Mouse (Mus musculus) forebrain, embryonic 16.5 days (tissue): ENCODE measurements around the gene Hax1. TPM values are rescaled to one million over a fixed set of nuclear protein-coding genes. Genes with fewer than 3 reads are reported as not detected.

Experiments used
- ATAC-seq: fragments of 200-750 bp; cut with Nextera tagmentation; 2 replicates; pipeline ENCODE4 v1.8.0; 2017; ENCODE audit warnings: mild to moderate bottlenecking, moderate library complexity
- H3K27ac ChIP-seq: fragments of 300-500 bp; sonication (generic); 2 replicates; pipeline ENCODE4 v1.5.1; 2014; ENCODE audit warnings: low read length, control low read depth
- H3K27me3 ChIP-seq: fragments of 300-500 bp; sonication (generic); replicated peaks from 2 replicates; pipeline ENCODE4 v1.6.1; 2014; ENCODE audit warnings: low read length; ENCODE audit not compliant: control insufficient read depth, insufficient read depth
- H3K36me3 ChIP-seq: fragments of 300-500 bp; sonication (generic); 2 replicates; pipeline ENCODE4 v1.6.1; 2014; ENCODE audit not compliant: control insufficient read depth, insufficient read depth
- H3K4me1 ChIP-seq: fragments of 300-500 bp; sonication (generic); replicated peaks from 2 replicates; pipeline ENCODE4 v1.6.1; 2014; ENCODE audit warnings: low read length; ENCODE audit not compliant: control insufficient read depth, insufficient read depth
- H3K4me2 ChIP-seq: fragments of 300-500 bp; sonication (generic); 2 replicates; pipeline ENCODE4 v1.6.1; 2014; ENCODE audit warnings: mild to moderate bottlenecking, low read length, control low read depth
- H3K4me3 ChIP-seq: fragments of 300-500 bp; sonication (generic); replicated peaks from 2 replicates; pipeline ENCODE4 v1.5.1; 2014; ENCODE audit warnings: mild to moderate bottlenecking, low read length, control low read depth
- H3K9ac ChIP-seq: fragments of 300-500 bp; sonication (generic); replicated peaks from 2 replicates; pipeline ENCODE4 v1.6.1; 2014; ENCODE audit warnings: low read depth, low read length, control low read depth
- H3K9me3 ChIP-seq: fragments of 300-500 bp; sonication (generic); 2 replicates; pipeline ENCODE4 v1.6.1; 2016; ENCODE audit warnings: low read length; ENCODE audit not compliant: control insufficient read depth
- WGBS: fragments of 180-500 bp; shearing (Covaris S2); extraction: QIAGEN DNeasy Blood & Tissue Kit; methylation state at CpG from one replicate; pipeline ENCODE4 v1.1.7; 2014; 5-methylcytosine and 5-hydroxymethylcytosine counted together
- polyA plus RNA-seq: library from polyadenylated mRNA; unstranded; fragments of >200 nt; fragmentation: Nextera tagmentation; extraction: Ambion mirVana; gene quantifications from 2 replicates; pipeline ENCODE4 v1.2.1, GENCODE M21; 2015

Hax1 gene
- polyA plus RNA-seq, 1 experiment from 2014 or later = 134 TPM

- Histone ChIP-seq H3K27me3 (no peaks in the 10 kb centered on the region), H3K9ac (peak overlapping the region; percentile 96), H3K27ac (peak overlapping the region; percentile 90), H3K9me3 (no peaks in the 10 kb centered on the region), H3K4me1 (peaks cover 47% of the 10 kb centered on the region), H3K36me3 (no peaks in the 10 kb centered on the region), H3K4me3 (peak overlapping the region; percentile 80), H3K4me2 (peak overlapping the region; percentile 93)
- WGBS = 33% methylated on average over 22 of the region's 22 CpGs
- ATAC-seq = 0 out of 2 replicates have a peak, but pooled peaks have one; percentile 18
Observed at GRCm38 (mm10) chr3:89963926-89964739, 34.4 kb downstream of the Hax1 start.

- peaks cover 49% of the 10 kb centered on the region for H3K4me1 ChIP-seq
- H3K27me3 ChIP-seq = no peaks in the 10 kb centered on the region
- peak; percentile 76 for ATAC-seq
- H3K9ac ChIP-seq = peak within 1 kb of the TSS; percentile 96
- no peaks in the 10 kb centered on the region for H3K9me3 ChIP-seq
- peak within 1 kb of the TSS; percentile 93 for H3K4me2 ChIP-seq
- H3K4me3 ChIP-seq = peak within 1 kb of the TSS; percentile 80
- H3K36me3 ChIP-seq = no peaks in the 10 kb centered on the region
- peak within 1 kb of the TSS; percentile 90 for H3K27ac ChIP-seq
- WGBS = 0% methylated on average over 25 of the region's 35 CpGs
Observed at GRCm38 (mm10) chr3:89963221-89963763, 35.3 kb downstream of the Hax1 start, which contains the start of gene Atp8b2. Gene Atp8b2, minus strand, starts transcription at chr3:89963508.

GRCm38 (mm10) chr3:89962751-89963220 is 35.8 kb downstream of the Hax1 start:
- Histone ChIP-seq H3K36me3 (peaks cover 2% of the 10 kb centered on the region; the same call in 1 of the 2 replicates), H3K9ac (peak overlapping the region; percentile 96), H3K27ac (peak overlapping the region; percentile 90), H3K9me3 (no peaks in the 10 kb centered on the region), H3K4me3 (peak overlapping the region; percentile 80), H3K4me1 (peaks cover 49% of the 10 kb centered on the region), H3K27me3 (no peaks in the 10 kb centered on the region), H3K4me2 (peak overlapping the region; percentile 93)
- ATAC-seq = peak; percentile 22
- WGBS = 0% methylated on average over 26 of the region's 30 CpGs

GRCm38 (mm10) chr3:89962059-89962750 is 36.4 kb downstream of the Hax1 start:
- 4% methylated on average over 14 of the region's 14 CpGs for WGBS
- Histone ChIP-seq H3K4me2 (peak overlapping the region; percentile 93), H3K9me3 (no peaks in the 10 kb centered on the region), H3K36me3 (peaks cover 5% of the 10 kb centered on the region; the same call in 1 of the 2 replicates), H3K4me3 (peak overlapping the region; percentile 80), H3K9ac (peak overlapping the region; percentile 96), H3K4me1 (peaks cover 49% of the 10 kb centered on the region), H3K27ac (peak overlapping the region; percentile 90), H3K27me3 (no peaks in the 10 kb centered on the region)
- no peak for ATAC-seq

GRCm38 (mm10) chr3:89961436-89961835 is 37.1 kb downstream of the Hax1 start:
- H3K27me3 ChIP-seq = no peaks in the 10 kb centered on the region
- no peak overlapping the region for H3K9ac ChIP-seq
- WGBS = 58% methylated on average over 4 of the region's 4 CpGs
- H3K9me3 ChIP-seq = no peaks in the 10 kb centered on the region
- H3K4me3 ChIP-seq = peak overlapping the region; percentile 55
- no peak overlapping the region for H3K27ac ChIP-seq
- peaks cover 49% of the 10 kb centered on the region for H3K4me1 ChIP-seq
- H3K4me2 ChIP-seq = peak overlapping the region; percentile 95
- ATAC-seq = no peak
- H3K36me3 ChIP-seq = peaks cover 7% of the 10 kb centered on the region; the same call in 1 of the 2 replicates

GRCm38 (mm10) chr3:89960469-89960868 is 38.1 kb downstream of the Hax1 start:
- ATAC-seq = peak; percentile 91
- H3K4me2 ChIP-seq = peak overlapping the region; percentile 95
- H3K27ac ChIP-seq = peak overlapping the region; percentile 56
- H3K4me1 ChIP-seq = peaks cover 49% of the 10 kb centered on the region
- H3K27me3 ChIP-seq = no peaks in the 10 kb centered on the region
- 0% methylated on average over 26 of the region's 30 CpGs for WGBS
- peak overlapping the region; percentile 71 for H3K9ac ChIP-seq
- peaks cover 15% of the 10 kb centered on the region for H3K36me3 ChIP-seq
- H3K4me3 ChIP-seq = peak overlapping the region; percentile 55
- no peaks in the 10 kb centered on the region for H3K9me3 ChIP-seq

- peaks cover 18% of the 10 kb centered on the region for H3K36me3 ChIP-seq
- ATAC-seq = no peak
- H3K4me2 ChIP-seq = peak overlapping the region; percentile 95
- H3K9me3 ChIP-seq = no peaks in the 10 kb centered on the region
- no peak overlapping the region for H3K27ac ChIP-seq
- H3K4me1 ChIP-seq = peaks cover 41% of the 10 kb centered on the region
- H3K9ac ChIP-seq = peak overlapping the region; percentile 10; the same call in 1 of the 2 replicates
- 69% methylated on average over 4 of the region's 4 CpGs for WGBS
- H3K27me3 ChIP-seq = no peaks in the 10 kb centered on the region
- peak overlapping the region; percentile 55 for H3K4me3 ChIP-seq
Observed at GRCm38 (mm10) chr3:89959435-89959834, 39.1 kb downstream of the Hax1 start.

- Histone ChIP-seq H3K4me3 (no peak overlapping the region), H3K4me1 (peaks cover 34% of the 10 kb centered on the region), H3K9ac (no peak overlapping the region), H3K27ac (no peak overlapping the region), H3K4me2 (no peak overlapping the region), H3K9me3 (no peaks in the 10 kb centered on the region), H3K36me3 (peaks cover 22% of the 10 kb centered on the region), H3K27me3 (no peaks in the 10 kb centered on the region)
- 93% methylated on average over 9 of the region's 9 CpGs for WGBS
- no peak for ATAC-seq
Observed at GRCm38 (mm10) chr3:89957880-89958279, 40.7 kb downstream of the Hax1 start.
